Mouse (Mus musculus) forebrain, embryonic 14.5 days (tissue): ENCODE measurements around the gene Ankrd2. TPM values are rescaled to one million over a fixed set of nuclear protein-coding genes. Genes with fewer than 3 reads are reported as not detected.
A peak's percentile ranks its signal among the peaks of the same experiment; 100 is the strongest.

Source experiments
- ATAC-seq: fragments of 200-750 bp; cut with Nextera tagmentation; 2 replicates; pipeline ENCODE4 v1.8.0; 2017; ENCODE audit warnings: mild to moderate bottlenecking, moderate library complexity
- DNase-seq: peaks from one replicate; pipeline ENCODE4 v3.0.0-alpha.2; 2015; ENCODE audit warnings: low spot score
- H3K27ac ChIP-seq: fragments of 300-500 bp; sonication (generic); 2 replicates; pipeline ENCODE4 v1.5.1; 2014; ENCODE audit warnings: low read depth, mild to moderate bottlenecking, control low read depth, low read length, moderate library complexity
- H3K27me3 ChIP-seq: fragments of 300-500 bp; sonication (generic); replicated peaks from 2 replicates; pipeline ENCODE4 v1.6.1; 2014; ENCODE audit warnings: low read length, control low read depth, mixed read lengths; ENCODE audit not compliant: control insufficient read depth, insufficient read depth
- H3K36me3 ChIP-seq: fragments of 300-500 bp; sonication (generic); 2 replicates; pipeline ENCODE4 v1.6.1; 2014; ENCODE audit warnings: low read length, control low read depth; ENCODE audit not compliant: control insufficient read depth, insufficient read depth
- H3K4me1 ChIP-seq: fragments of 300-500 bp; sonication (generic); 2 replicates; pipeline ENCODE4 v1.6.1; 2014; ENCODE audit warnings: antibody characterized with exemption, low read length, control low read depth; ENCODE audit not compliant: control insufficient read depth, insufficient read depth
- H3K4me2 ChIP-seq: fragments of 300-500 bp; sonication (generic); 2 replicates; pipeline ENCODE4 v1.6.1; 2014; ENCODE audit warnings: mild to moderate bottlenecking, control low read depth, low read length
- H3K4me3 ChIP-seq: fragments of 300-500 bp; sonication (generic); 2 replicates; pipeline ENCODE4 v1.5.1; 2014; ENCODE audit warnings: low read depth, low read length, control low read depth
- H3K9ac ChIP-seq: fragments of 300-500 bp; sonication (generic); 2 replicates; pipeline ENCODE4 v1.6.1; 2014; ENCODE audit warnings: mild to moderate bottlenecking, low read length, control low read depth, moderate library complexity
- H3K9me3 ChIP-seq: fragments of 300-500 bp; sonication (generic); replicated peaks from 2 replicates; pipeline ENCODE4 v1.6.1; 2016; ENCODE audit warnings: low read length, control low read depth, mixed read lengths; ENCODE audit not compliant: control insufficient read depth
- WGBS: fragments of 180-500 bp; shearing (Covaris S2); extraction: QIAGEN DNeasy Blood & Tissue Kit; methylation state at CpG from one replicate; pipeline ENCODE4 v1.1.7; 2014; 5-methylcytosine and 5-hydroxymethylcytosine counted together
- polyA plus RNA-seq: library from polyadenylated mRNA; unstranded; fragments of >200 nt; fragmentation: Nextera tagmentation; extraction: Ambion mirVana; gene quantifications from 2 replicates; pipeline ENCODE4 v1.2.1, GENCODE M21; 2014

The Ankrd2 gene
- polyA plus RNA-seq, 1 experiment from 2014 or later: 0.47 TPM

DNA sequence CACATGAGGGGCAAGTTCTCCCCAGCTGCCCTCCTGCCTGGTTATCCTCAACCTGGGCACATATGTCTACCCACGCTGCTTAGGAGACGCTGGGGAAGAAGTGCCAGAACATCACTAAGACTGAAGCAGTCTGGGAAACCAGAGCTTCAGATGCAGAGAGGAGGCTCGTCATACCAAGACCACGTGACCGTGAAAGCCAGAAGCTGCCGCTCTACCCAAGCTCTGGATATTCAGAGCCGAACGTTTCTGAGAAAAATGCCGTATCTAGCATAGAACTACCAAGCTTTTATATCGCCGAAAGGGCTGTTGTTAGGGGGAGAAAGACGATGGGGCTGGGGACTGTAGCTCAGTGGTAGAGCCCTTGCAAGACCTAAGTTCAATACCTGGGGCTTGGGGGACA, 2.5 kb downstream of the Ankrd2 start:
- H3K27ac ChIP-seq: no peak overlapping the region
- no peak overlapping the region for H3K4me3 ChIP-seq
- H3K36me3 ChIP-seq: no peaks in the 10 kb centered on the region
- no peak for ATAC-seq
- H3K27me3 ChIP-seq: no peaks in the 10 kb centered on the region
- H3K9ac ChIP-seq: no peak overlapping the region
- H3K4me1 ChIP-seq: no peaks in the 10 kb centered on the region
- H3K9me3 ChIP-seq: no peaks in the 10 kb centered on the region
- 88% methylated on average over 12 of the region's 12 CpGs for WGBS
- DNase-seq: no peak
- no peak overlapping the region for H3K4me2 ChIP-seq

DNA sequence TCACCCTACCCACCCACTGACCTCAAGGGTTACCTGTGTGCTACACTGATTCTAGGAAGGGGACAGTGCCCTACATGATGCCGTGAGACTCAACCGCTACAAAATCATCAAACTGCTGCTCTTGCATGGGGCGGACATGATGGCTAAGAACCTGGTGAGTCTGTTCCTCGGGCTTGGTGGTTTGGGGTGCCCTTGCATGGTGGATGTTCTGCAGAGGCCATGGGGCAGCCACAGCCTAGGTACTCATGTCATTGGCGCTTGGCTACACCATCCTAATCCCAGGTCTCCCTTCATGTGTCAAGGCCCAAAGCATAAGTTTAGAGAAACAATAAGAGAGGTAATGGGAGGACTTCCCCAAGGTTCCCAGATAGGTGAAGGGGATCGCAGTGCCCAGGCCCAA, 8.2 kb downstream of the Ankrd2 start:
- Histone ChIP-seq H3K4me2 (no peak overlapping the region), H3K27me3 (no peaks in the 10 kb centered on the region), H3K4me1 (no peaks in the 10 kb centered on the region), H3K36me3 (no peaks in the 10 kb centered on the region), H3K9me3 (no peaks in the 10 kb centered on the region), H3K27ac (no peak overlapping the region), H3K4me3 (no peak overlapping the region), H3K9ac (no peak overlapping the region)
- WGBS: 93% methylated on average over 6 of the region's 6 CpGs
- ATAC-seq (no peak), DNase-seq (no peak)

- Histone ChIP-seq H3K9me3 (no peaks in the 10 kb centered on the region), H3K27me3 (no peaks in the 10 kb centered on the region), H3K27ac (no peak within 1 kb of the TSS), H3K36me3 (no peaks in the 10 kb centered on the region), H3K4me1 (no peaks in the 10 kb centered on the region), H3K4me3 (peak within 1 kb of the TSS; percentile 19; the same call in 1 of the 2 replicates), H3K9ac (peak within 1 kb of the TSS; percentile 37; the same call in 1 of the 2 replicates), H3K4me2 (peak within 1 kb of the TSS; percentile 42)
- ATAC-seq (peak; percentile 88), DNase-seq (peak; percentile 80)
- 24% methylated on average over 23 of the region's 23 CpGs for WGBS
Observed at GRCm38 (mm10) chr19:42045269-42046102, 9.7 kb downstream of the Ankrd2 start, which contains the start of gene Hoga1. TSS of gene Hoga1 (plus strand) at chr19:42045610.

GRCm38 (mm10) chr19:42050251-42050650, 14.5 kb downstream of the Ankrd2 start:
- H3K27ac ChIP-seq: no peak overlapping the region
- no peak overlapping the region for H3K9ac ChIP-seq
- no peaks in the 10 kb centered on the region for H3K27me3 ChIP-seq
- H3K4me1 ChIP-seq: no peaks in the 10 kb centered on the region
- no peak overlapping the region for H3K4me2 ChIP-seq
- WGBS: 87% methylated on average over 1 of the region's 1 CpGs
- H3K36me3 ChIP-seq: no peaks in the 10 kb centered on the region
- DNase-seq: no peak
- no peaks in the 10 kb centered on the region for H3K9me3 ChIP-seq
- H3K4me3 ChIP-seq: no peak overlapping the region
- no peak for ATAC-seq

DNA sequence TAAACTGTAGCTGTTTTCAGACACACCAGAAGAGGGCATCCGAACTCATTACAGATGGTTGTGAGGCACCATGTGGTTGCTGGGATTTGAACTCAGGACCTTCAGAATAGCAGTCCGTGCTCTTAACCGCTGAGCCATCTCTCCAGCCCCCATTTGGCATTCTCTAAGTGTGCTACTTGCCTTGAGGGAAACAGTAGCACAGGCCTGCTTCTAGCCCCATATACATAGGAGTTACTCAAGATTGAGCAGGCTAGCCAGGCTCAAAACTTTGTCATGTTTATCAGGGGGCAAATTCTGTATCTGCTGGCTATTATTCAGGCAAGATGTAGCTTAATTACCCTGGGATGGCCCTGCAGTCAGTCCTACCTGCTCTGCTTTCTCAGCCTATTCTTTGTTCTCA, 15.6 kb downstream of the Ankrd2 start:
- Histone ChIP-seq H3K4me1 (no peaks in the 10 kb centered on the region), H3K27me3 (no peaks in the 10 kb centered on the region), H3K9ac (no peak overlapping the region), H3K9me3 (no peaks in the 10 kb centered on the region), H3K4me2 (no peak overlapping the region), H3K36me3 (no peaks in the 10 kb centered on the region), H3K27ac (no peak overlapping the region), H3K4me3 (no peak overlapping the region)
- no peak for DNase-seq
- 89% methylated on average over 3 of the region's 3 CpGs for WGBS
- no peak for ATAC-seq

- Histone ChIP-seq H3K4me1 (no peaks in the 10 kb centered on the region), H3K36me3 (no peaks in the 10 kb centered on the region), H3K27ac (no peak within 1 kb of the TSS), H3K9me3 (no peaks in the 10 kb centered on the region), H3K4me3 (no peak within 1 kb of the TSS), H3K27me3 (no peaks in the 10 kb centered on the region), H3K9ac (no peak within 1 kb of the TSS), H3K4me2 (no peak within 1 kb of the TSS)
- WGBS: 83% methylated on average over 4 of the region's 4 CpGs
- DNase-seq (no peak), ATAC-seq (no peak)
Observed at GRCm38 (mm10) chr19:42051948-42052347, 16.1 kb downstream of the Ankrd2 start, which contains the start of gene 4933411K16Rik. TSS of gene 4933411K16Rik (plus strand) at chr19:42052248.

GRCm38 (mm10) chr19:42054255-42054654, 18.5 kb downstream of the Ankrd2 start:
- DNase-seq (no peak), ATAC-seq (no peak)
- Histone ChIP-seq H3K9ac (no peak overlapping the region), H3K4me3 (no peak overlapping the region), H3K9me3 (no peaks in the 10 kb centered on the region), H3K36me3 (no peaks in the 10 kb centered on the region), H3K27ac (no peak overlapping the region), H3K4me2 (no peak overlapping the region), H3K4me1 (no peaks in the 10 kb centered on the region), H3K27me3 (no peaks in the 10 kb centered on the region)
- 82% methylated on average over 6 of the region's 6 CpGs for WGBS

GRCm38 (mm10) chr19:42055881-42056280, 20.1 kb downstream of the Ankrd2 start:
- Histone ChIP-seq H3K4me2 (no peak overlapping the region), H3K27ac (no peak overlapping the region), H3K36me3 (no peaks in the 10 kb centered on the region), H3K4me1 (no peaks in the 10 kb centered on the region), H3K27me3 (no peaks in the 10 kb centered on the region), H3K9me3 (no peaks in the 10 kb centered on the region), H3K4me3 (no peak overlapping the region), H3K9ac (no peak overlapping the region)
- ATAC-seq (no peak), DNase-seq (no peak)
- 76% methylated on average over 2 of the region's 2 CpGs for WGBS

- H3K27me3 ChIP-seq: no peaks in the 10 kb centered on the region
- no peak for ATAC-seq
Observed at GRCm38 (mm10) chr19:42056719-42057409, 21.1 kb downstream of the Ankrd2 start.

More at GRCm38 (mm10) chr19:42056719-42057409, 21.1 kb downstream of the Ankrd2 start:
- Histone ChIP-seq H3K9me3 (no peaks in the 10 kb centered on the region), H3K4me2 (no peak overlapping the region), H3K27ac (no peak overlapping the region), H3K36me3 (no peaks in the 10 kb centered on the region), H3K9ac (no peak overlapping the region), H3K4me1 (no peaks in the 10 kb centered on the region), H3K4me3 (no peak overlapping the region)
- no peak for DNase-seq
- WGBS: 89% methylated on average over 6 of the region's 6 CpGs
